Mouse (Mus musculus): ENCODE measurements at regions not wholly inside any gene's neighbourhood (a gene's known extent, or its start where the extent isn't known, plus 50 kb on each side); places are given as distances from the start of the nearest gene placed in this dataset.

- H3K4me1 ChIP-seq (replicated peaks; ENCODE audit: low read depth, low read length), result no peaks in the 10 kb centered on the region
Measured at GRCm38 (mm10) chr2:67180962-67181361, 232.6 kb upstream of the Gm21830 start.

GRCm38 (mm10) chr2:67221061-67221802 is 192.3 kb upstream of the Gm21830 start:
- Histone ChIP-seq H3K4me3 (replicated peaks; ENCODE audit: low read length) (no peak overlapping the region), H3K4me1 (replicated peaks; ENCODE audit: low read depth, low read length) (no peaks in the 10 kb centered on the region), H3K36me3 (ENCODE audit: insufficient read depth, low read length) (no peaks in the 10 kb centered on the region), H3K27me3 (ENCODE audit: insufficient read depth, low read length) (no peaks in the 10 kb centered on the region), H3K9me3 (ENCODE audit: low read length) (no peaks in the 10 kb centered on the region)
- TF ChIP-seq POU5F1 (IDR thresholded peaks at IDR 0.05; ENCODE audit: borderline replicate concordance, low read length) (no peak), NANOG (IDR thresholded peaks at IDR 0.05; ENCODE audit: borderline replicate concordance, low read length) (no peak), CTCF (conservative IDR thresholded peaks at IDR 0.05; ENCODE audit: low read length) (no peak)

More at GRCm38 (mm10) chr2:67180962-67181361, 232.6 kb upstream of the Gm21830 start:
- Histone ChIP-seq H3K4me3 (replicated peaks; ENCODE audit: low read length) (no peak overlapping the region), H3K27me3 (ENCODE audit: insufficient read depth, low read length) (no peaks in the 10 kb centered on the region), H3K36me3 (ENCODE audit: insufficient read depth, low read length) (no peaks in the 10 kb centered on the region), H3K9me3 (ENCODE audit: low read length) (no peaks in the 10 kb centered on the region)
- TF ChIP-seq CTCF (conservative IDR thresholded peaks at IDR 0.05; ENCODE audit: low read length) (no peak), NANOG (IDR thresholded peaks at IDR 0.05; ENCODE audit: borderline replicate concordance, low read length) (no peak), POU5F1 (IDR thresholded peaks at IDR 0.05; ENCODE audit: borderline replicate concordance, low read length) (no peak)

GRCm38 (mm10) chr2:67226299-67226698 is 187.2 kb upstream of the Gm21830 start:
- H3K4me1 ChIP-seq (replicated peaks; ENCODE audit: low read depth, low read length), result no peaks in the 10 kb centered on the region
- no peaks in the 10 kb centered on the region for H3K36me3 ChIP-seq (ENCODE audit: insufficient read depth, low read length)
- no peak overlapping the region for H3K4me3 ChIP-seq (replicated peaks; ENCODE audit: low read length)
- no peaks in the 10 kb centered on the region for H3K9me3 ChIP-seq (ENCODE audit: low read length)
- H3K27me3 ChIP-seq (ENCODE audit: insufficient read depth, low read length), result no peaks in the 10 kb centered on the region
- TF ChIP-seq POU5F1 (IDR thresholded peaks at IDR 0.05; ENCODE audit: borderline replicate concordance, low read length) (no peak), CTCF (conservative IDR thresholded peaks at IDR 0.05; ENCODE audit: low read length) (peak; percentile 21)

GRCm38 (mm10) chr2:67257455-67257854 is 156.1 kb upstream of the Gm21830 start:
- H3K9me3 ChIP-seq (ENCODE audit: low read length), result no peaks in the 10 kb centered on the region
- no peak overlapping the region for H3K4me3 ChIP-seq (replicated peaks; ENCODE audit: low read length)
- TF ChIP-seq CTCF (conservative IDR thresholded peaks at IDR 0.05; ENCODE audit: low read length) (no peak), POU5F1 (IDR thresholded peaks at IDR 0.05; ENCODE audit: borderline replicate concordance, low read length) (no peak), NANOG (IDR thresholded peaks at IDR 0.05; ENCODE audit: borderline replicate concordance, low read length) (no peak)

More at GRCm38 (mm10) chr2:67257455-67257854, 156.1 kb upstream of the Gm21830 start:
- Histone ChIP-seq H3K27me3 (ENCODE audit: insufficient read depth, low read length) (no peaks in the 10 kb centered on the region), H3K36me3 (ENCODE audit: insufficient read depth, low read length) (no peaks in the 10 kb centered on the region), H3K4me1 (replicated peaks; ENCODE audit: low read depth, low read length) (0 out of 2 replicates have a peak, but pooled peaks cover 5% of the 10 kb centered on the region)

Measured in E14TG2a.4 (cell line).